Mouse (Mus musculus): ENCODE results near the gene Gm47959. TPM values are rescaled to one million over a fixed set of nuclear protein-coding genes. Genes with fewer than 3 reads are reported as not detected.
A peak's percentile ranks its signal among the peaks of the same experiment; 100 is the strongest.
"Not testable (repeated sequence)": the region's sequence is repeated elsewhere in the genome, so short reads cannot be mapped to it uniquely, and the experiment has no call there.

The Gm47959 gene
- total RNA-seq (2014; fragmentation: Nextera tagmentation): not detected in 2 replicates
- not detected in 2 replicates for total RNA-seq (2017)

GRCm38 (mm10) chr1:83000306-83000705, at the start of gene Gm47959:
Gm47959 (plus strand) TSS chr1:83000548.
- ATAC-seq (replicated peaks; ENCODE audit: low FRiP score, low TSS enrichment, poor library complexity, severe bottlenecking): not testable (repeated sequence)

DNA sequence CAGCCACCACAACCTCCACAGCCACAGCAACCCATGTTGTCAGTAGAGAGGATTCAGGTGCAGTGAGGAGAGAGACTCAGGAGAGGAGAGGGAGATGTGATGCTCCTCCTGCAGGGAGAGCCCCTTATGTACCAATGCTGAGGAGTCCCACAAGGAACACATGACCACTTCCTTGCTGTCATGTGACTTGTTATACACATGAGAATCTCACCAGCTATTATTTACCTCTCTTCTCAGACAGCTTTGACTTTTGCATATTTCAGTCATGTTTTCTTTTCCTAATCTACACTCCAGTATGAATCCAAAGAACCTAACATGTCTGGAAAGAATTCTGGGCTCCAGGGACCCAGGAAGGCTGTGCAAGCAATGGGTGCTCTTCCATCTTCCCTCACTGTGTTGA, 44.4 kb upstream of the Gm47959 start, which contains the start of gene Gm7544:
TSS of gene Gm7544 (minus strand) at position 101 of the 400 bp plus-strand sequence.
- ATAC-seq (replicated peaks; ENCODE audit: low FRiP score, low TSS enrichment, poor library complexity, severe bottlenecking): not testable (repeated sequence)

DNA sequence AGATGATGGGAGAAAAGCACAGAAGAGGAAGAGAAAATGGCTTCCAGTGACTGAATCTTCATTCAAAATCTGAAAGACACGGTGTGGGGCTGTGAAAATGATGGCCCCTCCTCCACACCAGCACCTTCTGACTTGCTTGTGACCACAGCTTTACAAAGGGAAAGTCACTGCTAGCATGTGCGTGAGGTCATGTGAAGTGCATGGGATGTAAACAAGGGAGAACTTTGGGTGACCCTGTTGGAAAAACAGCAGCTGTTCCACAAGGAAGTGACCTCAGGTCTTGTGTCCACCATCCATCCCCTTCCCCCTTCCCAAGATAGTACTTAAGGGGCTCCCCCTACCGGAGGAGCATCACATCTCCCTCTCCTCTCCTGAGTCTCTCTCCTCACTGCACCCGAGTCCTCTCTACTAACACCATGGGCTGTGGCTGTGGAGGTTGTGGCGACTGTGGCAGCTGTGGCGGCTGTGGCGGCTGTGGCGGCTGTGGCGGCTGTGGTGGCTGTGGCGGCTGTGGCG, 40.4 kb upstream of the Gm47959 start, which contains the start of gene Gm47955:
TSS of gene Gm47955 (plus strand) at position 417 of the 516 bp plus-strand sequence.
- ATAC-seq (replicated peaks; ENCODE audit: low FRiP score, low TSS enrichment, poor library complexity, severe bottlenecking): no peak

DNA sequence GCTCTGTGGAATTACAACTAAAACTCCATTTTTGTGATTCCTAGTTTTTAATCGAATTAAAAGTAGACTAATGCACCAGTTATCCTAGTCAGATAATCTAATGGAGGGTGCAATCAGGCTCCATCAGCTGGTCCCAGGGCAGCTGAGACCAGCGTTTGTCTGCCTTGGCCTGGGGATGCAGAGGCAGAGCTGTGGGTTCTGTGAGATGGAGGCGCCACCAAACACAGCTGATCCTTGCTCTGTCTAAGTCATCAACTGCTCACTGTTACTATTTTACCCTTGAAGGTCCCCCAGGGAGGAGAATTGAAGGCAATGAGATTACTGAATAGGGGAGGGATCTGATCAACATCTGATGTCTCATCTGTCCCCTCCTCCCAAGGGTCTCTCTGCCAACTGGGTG, 33.9 kb upstream of the Gm47959 start:
- no peak for ATAC-seq (replicated peaks; ENCODE audit: low FRiP score, low TSS enrichment, poor library complexity, severe bottlenecking)

- no peak for ATAC-seq (replicated peaks; ENCODE audit: low FRiP score, low TSS enrichment, poor library complexity, severe bottlenecking)
These were observed 28.3 kb upstream of the Gm47959 start for GRCm38 (mm10) chr1:82972046-82972445.

DNA sequence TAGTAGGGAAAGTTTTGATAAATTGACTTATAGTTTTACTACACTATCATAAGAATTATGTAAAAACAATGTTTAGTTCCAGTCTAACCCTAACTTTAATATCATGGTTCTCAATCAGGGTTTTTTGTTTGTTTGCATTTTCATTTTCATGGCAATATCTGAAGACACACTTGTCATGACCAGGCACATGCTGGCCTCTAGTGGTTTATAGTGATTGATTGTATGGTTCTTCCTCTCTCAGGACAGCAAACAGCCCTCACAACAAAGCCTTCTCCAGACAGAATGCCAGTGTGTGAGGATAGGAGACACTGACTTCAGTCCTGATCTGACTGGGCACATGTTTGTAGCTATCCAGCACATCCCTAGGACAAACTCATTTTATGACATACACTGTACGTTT, 27.1 kb upstream of the Gm47959 start:
- ATAC-seq (replicated peaks; ENCODE audit: low FRiP score, low TSS enrichment, poor library complexity, severe bottlenecking): no peak

DNA sequence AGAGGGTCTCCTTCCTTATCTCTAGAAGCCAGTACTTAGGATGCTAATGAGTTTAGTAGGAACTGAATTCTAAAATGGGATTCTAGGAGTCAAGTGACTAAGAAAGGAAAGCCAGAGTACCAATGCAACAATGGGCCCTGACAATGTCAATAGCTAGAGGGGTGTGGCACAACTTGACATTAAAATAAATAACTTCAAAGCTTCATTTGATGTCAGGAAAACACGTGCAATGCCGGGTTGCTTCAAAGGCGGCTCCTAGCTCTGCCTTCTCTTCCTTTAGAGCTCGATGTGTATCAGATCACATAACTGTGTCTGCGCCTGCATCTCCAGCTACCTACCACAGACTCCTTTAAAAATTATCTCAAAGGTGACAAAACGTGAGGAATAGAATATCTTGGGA, 26.4 kb upstream of the Gm47959 start:
- ATAC-seq (replicated peaks; ENCODE audit: low FRiP score, low TSS enrichment, poor library complexity, severe bottlenecking): no peak

DNA sequence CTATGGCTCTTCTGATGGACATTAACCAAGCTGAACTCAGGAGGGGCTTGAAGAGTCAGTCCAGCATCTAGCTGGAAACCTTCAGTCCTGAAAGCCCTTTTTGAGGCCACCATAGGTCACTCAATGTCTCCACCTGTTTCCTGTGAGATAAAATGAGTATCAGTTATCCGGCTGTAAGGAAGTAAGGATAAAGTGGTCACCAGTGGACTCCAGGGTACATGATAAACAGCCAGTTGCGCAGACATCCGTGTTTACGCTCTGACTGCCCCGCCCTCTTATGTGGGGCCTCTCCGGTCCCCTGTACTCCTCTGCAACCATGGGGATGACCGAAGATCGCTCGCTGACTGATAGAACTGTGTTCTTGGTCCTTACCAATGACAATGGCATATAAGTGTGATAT, 26.0 kb upstream of the Gm47959 start:
- ATAC-seq (replicated peaks; ENCODE audit: low FRiP score, low TSS enrichment, poor library complexity, severe bottlenecking): no peak

DNA sequence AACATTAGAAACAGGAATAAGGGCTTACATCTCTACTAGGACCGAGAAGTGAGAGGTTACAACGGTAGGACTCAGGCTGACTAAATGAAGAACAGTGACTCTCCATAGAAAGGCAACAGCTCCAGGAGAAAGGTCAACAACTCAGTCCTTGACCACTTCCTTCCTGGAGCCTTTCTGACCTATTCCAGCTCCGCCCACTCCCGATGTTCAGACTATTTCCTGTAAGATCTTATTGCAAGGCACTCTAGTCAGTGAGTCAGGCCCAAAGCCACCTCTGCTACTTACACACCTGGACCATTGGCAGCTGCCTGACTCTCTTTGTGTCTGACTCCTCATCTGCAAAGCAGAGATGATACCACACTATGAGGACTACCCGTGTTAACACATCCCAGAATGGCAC, 24.6 kb upstream of the Gm47959 start:
- ATAC-seq (replicated peaks; ENCODE audit: low FRiP score, low TSS enrichment, poor library complexity, severe bottlenecking): no peak

DNA sequence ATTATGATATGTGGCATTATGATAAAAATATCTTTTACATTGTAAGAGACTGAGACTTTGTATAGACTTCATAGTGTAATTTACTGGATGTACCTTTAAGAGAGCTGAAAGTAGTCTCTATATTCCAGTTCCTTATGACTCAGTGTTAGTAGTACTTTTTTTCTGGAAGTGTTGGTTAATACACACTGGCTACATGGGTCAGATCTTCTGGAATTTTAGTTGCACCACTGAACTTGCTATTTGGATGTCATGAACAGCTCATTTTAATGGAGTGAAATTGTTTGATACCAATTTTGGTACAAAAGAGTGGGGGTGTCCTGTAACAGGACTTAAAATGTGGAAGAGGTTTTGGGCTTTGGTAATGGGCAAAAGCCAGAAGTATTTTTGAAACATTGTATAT, 22.5 kb upstream of the Gm47959 start:
- no peak for ATAC-seq (replicated peaks; ENCODE audit: low FRiP score, low TSS enrichment, poor library complexity, severe bottlenecking)

- ATAC-seq (replicated peaks; ENCODE audit: low FRiP score, low TSS enrichment, poor library complexity, severe bottlenecking): no peak
These were observed 13.6 kb upstream of the Gm47959 start for GRCm38 (mm10) chr1:82986738-82987137.

DNA sequence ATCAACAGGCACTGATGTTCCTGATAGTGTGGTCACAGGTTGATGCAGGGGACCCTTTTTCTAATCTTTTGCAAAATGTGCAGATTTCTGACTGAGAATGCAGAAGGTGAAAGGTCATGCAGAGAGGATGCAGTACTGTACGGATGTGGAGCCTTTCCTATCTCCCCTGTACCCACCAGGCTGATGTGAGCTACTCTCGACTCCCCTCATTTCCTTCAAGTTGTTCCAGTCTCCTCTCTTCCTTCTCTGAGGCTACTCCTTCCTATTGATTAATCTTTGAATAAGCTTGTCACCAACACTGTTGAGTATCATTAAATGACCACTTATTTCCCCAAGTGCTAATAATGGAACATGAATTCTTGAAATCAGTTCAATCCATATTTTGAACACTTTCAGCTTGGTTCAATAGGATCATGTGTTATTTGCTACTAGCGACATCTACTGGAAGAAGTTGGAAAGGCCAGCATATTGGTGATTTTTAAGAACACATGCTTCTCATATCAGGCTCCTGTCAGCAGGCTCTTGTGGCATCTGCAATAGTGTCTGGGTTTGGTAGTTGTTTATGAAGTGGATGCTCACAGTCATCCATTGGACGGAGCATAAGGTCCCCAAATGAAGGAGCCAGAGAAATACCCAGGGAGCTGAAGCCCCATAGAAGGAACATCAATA, 12.7 kb upstream of the Gm47959 start:
- peak; percentile 63; the same call in 1 of the 2 replicates for ATAC-seq (replicated peaks; ENCODE audit: low FRiP score, low TSS enrichment, poor library complexity, severe bottlenecking)

GRCm38 (mm10) chr1:82991062-82991461, 9.3 kb upstream of the Gm47959 start:
- no peak for ATAC-seq (replicated peaks; ENCODE audit: low FRiP score, low TSS enrichment, poor library complexity, severe bottlenecking)

DNA sequence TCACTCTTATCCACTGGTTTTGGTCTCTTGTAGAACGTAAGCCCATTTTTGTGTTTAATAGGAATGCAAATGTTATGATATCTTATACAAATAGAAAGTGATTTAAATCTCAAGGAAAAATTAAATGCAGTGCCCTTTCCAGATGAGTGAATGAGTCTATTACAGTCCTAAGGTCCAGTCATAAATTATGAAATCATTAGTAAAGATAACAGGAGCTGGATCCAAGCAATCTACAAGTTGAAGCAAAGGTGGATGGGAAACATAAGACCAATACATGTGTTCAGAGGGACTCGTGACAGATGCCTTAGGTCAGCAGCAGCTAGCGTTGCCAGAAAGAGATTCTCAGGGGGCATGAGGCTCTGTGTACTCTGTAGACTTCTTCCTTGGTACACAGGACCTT, 8.8 kb upstream of the Gm47959 start:
- no peak for ATAC-seq (replicated peaks; ENCODE audit: low FRiP score, low TSS enrichment, poor library complexity, severe bottlenecking)

DNA sequence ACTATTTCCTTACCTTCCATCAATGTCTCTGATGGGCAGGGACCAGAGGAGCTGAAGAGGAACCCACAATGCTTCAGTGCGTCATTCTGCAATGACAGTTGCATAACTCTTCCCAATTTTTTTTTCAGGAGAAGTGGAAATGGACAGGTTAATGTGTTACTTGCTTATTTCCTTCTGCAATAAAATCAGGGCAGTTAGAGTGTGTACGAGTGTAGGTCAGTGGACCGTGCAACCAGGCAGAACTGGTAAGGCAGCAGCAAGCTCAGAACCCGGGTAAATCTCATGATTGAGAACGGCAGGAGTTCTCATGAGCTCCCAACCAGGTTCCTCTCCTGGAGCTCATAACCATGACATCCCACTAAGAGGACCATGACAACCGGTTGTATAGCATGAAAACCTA, 8.3 kb upstream of the Gm47959 start:
- no peak for ATAC-seq (replicated peaks; ENCODE audit: low FRiP score, low TSS enrichment, poor library complexity, severe bottlenecking)

DNA sequence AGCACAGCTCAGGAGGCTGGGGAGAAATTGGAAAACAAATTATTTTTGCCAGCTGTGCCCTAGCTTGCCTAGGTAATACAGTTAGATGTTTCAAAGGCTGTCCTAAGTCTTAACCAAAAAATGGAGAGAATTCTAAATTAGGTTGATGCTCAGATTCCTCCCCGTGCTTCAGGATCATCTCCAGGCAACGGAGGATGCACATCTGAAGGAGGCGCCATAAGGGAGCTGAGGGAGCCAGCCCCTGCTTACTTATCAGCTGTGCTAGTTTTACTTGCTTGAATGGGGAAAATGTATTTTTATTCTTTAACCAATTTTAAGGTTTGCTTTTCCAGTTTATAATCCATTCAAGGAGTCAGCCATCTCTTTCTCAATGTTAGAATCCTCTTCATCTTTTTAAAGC, 6.4 kb upstream of the Gm47959 start:
- ATAC-seq (replicated peaks; ENCODE audit: low FRiP score, low TSS enrichment, poor library complexity, severe bottlenecking): no peak

DNA sequence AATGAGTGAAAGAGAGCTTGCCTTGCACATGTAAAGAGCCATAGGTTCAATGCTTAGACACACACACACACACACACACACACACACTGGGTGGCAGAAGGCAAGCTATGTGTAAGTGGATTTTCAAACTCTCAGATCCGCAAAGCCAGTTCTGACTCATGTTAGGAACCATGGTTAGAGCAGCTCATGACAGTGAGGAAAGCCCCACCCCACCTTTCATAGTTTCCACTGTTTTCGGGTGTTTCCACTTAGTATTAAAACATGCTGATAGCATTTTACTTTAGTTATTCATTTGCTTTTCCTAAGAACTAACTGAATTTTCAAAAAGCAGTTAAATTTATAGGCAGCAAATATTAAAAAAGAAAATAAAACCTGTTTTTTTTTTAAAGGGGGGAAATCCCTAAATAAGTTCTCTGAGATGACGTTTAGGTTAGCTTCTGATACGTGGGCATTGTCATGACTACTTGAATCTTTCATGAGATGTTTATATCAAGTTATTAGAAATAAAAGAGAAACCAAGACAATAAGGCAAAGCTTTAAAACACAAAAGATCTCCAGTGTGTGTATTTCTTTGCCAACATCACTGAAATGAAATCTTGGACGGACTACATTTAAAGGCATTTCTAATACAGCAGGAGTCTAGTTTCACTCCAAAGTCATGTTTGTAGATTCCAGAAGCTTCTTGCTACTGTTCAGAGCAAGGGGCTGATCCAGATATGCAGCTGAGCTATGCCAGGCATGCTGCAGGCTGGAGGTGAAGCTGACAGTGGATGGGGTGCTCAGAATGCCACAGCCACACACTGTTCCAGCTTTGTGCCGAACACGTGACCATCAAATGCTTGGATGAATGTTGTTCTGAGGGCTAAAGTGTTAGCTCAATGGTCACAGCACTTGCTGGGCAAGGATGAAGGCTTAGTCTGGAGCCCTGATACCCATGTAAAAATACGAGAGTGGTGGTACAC, 6.2 kb downstream of the Gm47959 start:
- ATAC-seq (replicated peaks; ENCODE audit: low FRiP score, low TSS enrichment, poor library complexity, severe bottlenecking): no peak

DNA sequence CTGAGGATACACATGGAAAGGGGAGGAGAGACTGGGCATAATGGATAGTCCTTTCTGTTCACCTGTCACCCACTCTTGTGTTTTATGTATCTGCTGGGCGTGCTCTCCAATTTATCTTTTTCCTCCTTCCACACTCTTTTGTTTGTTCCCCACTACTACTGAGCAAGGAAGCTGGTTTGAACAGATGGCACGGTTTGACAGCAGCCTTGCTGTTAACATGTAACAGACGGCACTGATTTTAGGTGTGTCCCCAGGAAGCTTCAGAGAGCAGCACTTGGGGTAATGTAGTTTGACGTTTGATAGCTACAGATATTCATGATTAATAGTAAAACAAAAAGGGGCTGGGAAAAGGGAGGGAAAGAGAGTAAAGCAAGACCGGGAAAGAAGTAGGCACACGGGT, 7.1 kb downstream of the Gm47959 start:
- ATAC-seq (replicated peaks; ENCODE audit: low FRiP score, low TSS enrichment, poor library complexity, severe bottlenecking): no peak

DNA sequence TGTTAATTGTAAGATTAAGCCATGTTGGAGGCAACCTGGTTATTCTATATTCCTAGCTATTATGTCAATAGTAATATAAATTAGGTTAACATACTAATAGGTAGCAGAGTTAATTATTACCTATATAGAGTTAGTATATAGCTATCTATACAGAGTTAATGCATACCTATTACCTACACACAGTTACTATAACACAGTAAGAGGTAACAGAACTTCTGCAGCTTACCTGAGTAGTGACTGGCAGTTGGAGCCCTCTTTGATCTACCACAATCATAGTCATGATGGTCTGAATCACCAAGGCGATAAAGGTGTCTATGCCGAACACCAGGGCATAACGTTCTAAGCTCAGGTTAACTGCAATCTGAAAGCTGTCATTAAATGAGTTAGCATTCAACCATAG, 14.1 kb downstream of the Gm47959 start:
- no peak for ATAC-seq (replicated peaks; ENCODE audit: low FRiP score, low TSS enrichment, poor library complexity, severe bottlenecking)

GRCm38 (mm10) chr1:83015329-83015879, 15.1 kb downstream of the Gm47959 start:
- ATAC-seq (replicated peaks; ENCODE audit: low FRiP score, low TSS enrichment, poor library complexity, severe bottlenecking): no peak
